Mouse (Mus musculus) intestine, postnatal 0 days (tissue): Measurements from ENCODE around the gene Sgk2. TPM values are rescaled to one million over a fixed set of nuclear protein-coding genes. Genes with fewer than 3 reads are reported as not detected.

Experiments used
- ATAC-seq: fragments of 200-750 bp; cut with Nextera tagmentation; 2 replicates; pipeline ENCODE4 v1.8.0; 2017; ENCODE audit warnings: mild to moderate bottlenecking, moderate TSS enrichment, moderate library complexity
- H3K27ac ChIP-seq: fragments of 300-500 bp; sonication (generic); 2 replicates; pipeline ENCODE4 v1.5.1; 2014; ENCODE audit warnings: mild to moderate bottlenecking, low read depth, low read length, moderate library complexity
- H3K27me3 ChIP-seq: fragments of 300-500 bp; sonication (generic); replicated peaks from 2 replicates; pipeline ENCODE4 v1.6.1; 2014; ENCODE audit warnings: low read length, mixed read lengths; ENCODE audit not compliant: control insufficient read depth, insufficient read depth
- H3K36me3 ChIP-seq: fragments of 300-500 bp; sonication (generic); 2 replicates; pipeline ENCODE4 v1.6.1; 2014; ENCODE audit warnings: mild to moderate bottlenecking, moderate library complexity; ENCODE audit not compliant: control insufficient read depth, insufficient read depth
- H3K4me1 ChIP-seq: fragments of 300-500 bp; sonication (generic); replicated peaks from 2 replicates; pipeline ENCODE4 v1.6.1; 2014; ENCODE audit warnings: antibody characterized with exemption, low read length, mixed read lengths; ENCODE audit not compliant: control insufficient read depth, insufficient read depth
- H3K4me2 ChIP-seq: fragments of 300-500 bp; sonication (generic); replicated peaks from 2 replicates; pipeline ENCODE4 v1.6.1; 2014; ENCODE audit warnings: low read depth, mild to moderate bottlenecking, moderate library complexity
- H3K4me3 ChIP-seq: fragments of 300-500 bp; sonication (generic); 2 replicates; pipeline ENCODE4 v1.5.1; 2014; ENCODE audit warnings: low read depth, low read length
- H3K9ac ChIP-seq: fragments of 300-500 bp; sonication (generic); 2 replicates; pipeline ENCODE4 v1.6.1; 2014; ENCODE audit warnings: mild to moderate bottlenecking, low read depth, low read length
- H3K9me3 ChIP-seq: fragments of 300-500 bp; sonication (generic); 2 replicates; pipeline ENCODE4 v1.6.1; 2016; ENCODE audit warnings: mixed run types; ENCODE audit not compliant: control insufficient read depth
- CTCF ChIP-seq: sonication (generic); IDR thresholded peaks from 2 replicates; pipeline ENCODE4 v1.5.1; 2016; ENCODE audit warnings: low read depth, mild to moderate bottlenecking, control low read depth, antibody characterized with exemption, moderate library complexity
- WGBS: fragments of 180-500 bp; shearing (Covaris S2); extraction: QIAGEN DNeasy Blood & Tissue Kit; methylation state at CpG from one replicate; pipeline ENCODE4 v1.1.7; 2014; 5-methylcytosine and 5-hydroxymethylcytosine counted together
- polyA plus RNA-seq: library from polyadenylated mRNA; unstranded; fragments of >200 nt; fragmentation: Nextera tagmentation; extraction: Ambion mirVana; gene quantifications from 2 replicates; pipeline ENCODE4 v1.2.1, GENCODE M21; 2015

Sgk2 gene
- polyA plus RNA-seq = 5.2 and 5.4 TPM in 2 replicates

DNA sequence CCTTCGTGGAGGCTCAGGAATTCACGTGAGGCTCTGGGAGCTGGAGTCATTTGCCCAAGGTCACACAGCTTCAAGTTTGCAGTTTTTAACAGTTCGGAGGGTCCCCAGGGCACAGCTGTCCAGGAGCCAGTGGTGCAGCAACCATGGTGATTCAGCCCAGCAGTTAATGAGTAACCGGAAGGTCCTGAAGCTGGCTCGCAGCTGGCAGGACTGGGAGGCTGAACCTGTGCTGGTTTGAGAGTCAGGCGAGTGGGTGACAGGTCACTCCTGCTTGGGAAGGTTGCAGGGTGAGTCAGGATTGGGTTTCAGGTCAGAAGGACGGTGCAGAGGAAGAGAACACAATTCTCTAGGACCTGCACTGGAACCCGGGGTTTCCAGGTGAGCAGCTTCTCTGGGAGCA is at the start of gene Sgk2:
Sgk2 (plus strand) TSS at position 113 of the 400 bp plus-strand sequence.
- Histone ChIP-seq H3K4me3 (no peak within 1 kb of the TSS), H3K27me3 (no peaks in the 10 kb centered on the region), H3K4me2 (peak within 1 kb of the TSS; percentile 32), H3K9me3 (no peaks in the 10 kb centered on the region), H3K4me1 (0 out of 2 replicates have a peak, but pooled peaks cover 5% of the 10 kb centered on the region), H3K36me3 (no peaks in the 10 kb centered on the region; the same call in 1 of the 2 replicates), H3K27ac (no peak within 1 kb of the TSS), H3K9ac (no peak within 1 kb of the TSS)
- TF ChIP-seq CTCF = no peak
- WGBS = 21% methylated on average over 8 of the region's 8 CpGs
- peak; percentile 70 for ATAC-seq

DNA sequence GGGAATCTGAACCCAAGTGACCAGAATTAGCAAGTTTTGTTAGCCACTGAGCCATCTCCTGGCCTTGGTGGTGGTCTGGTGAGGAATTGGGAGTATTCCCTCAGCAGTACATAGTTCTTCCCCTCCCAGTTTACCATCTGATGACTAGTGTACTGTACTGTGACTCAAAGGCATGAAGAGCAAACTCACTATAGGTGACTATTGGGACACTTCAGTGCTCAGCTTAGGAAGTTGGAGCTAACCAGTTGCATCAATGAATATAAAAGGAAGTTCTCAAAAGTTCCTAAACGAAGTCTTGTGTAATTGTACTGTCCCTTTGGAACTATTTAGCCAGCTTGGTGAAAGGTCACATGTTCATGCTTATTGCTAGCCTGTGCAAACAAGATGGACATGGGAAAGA is 47.6 kb upstream of the Sgk2 start:
- Histone ChIP-seq H3K9ac (no peak overlapping the region), H3K4me1 (peaks cover 8% of the 10 kb centered on the region; the same call in 1 of the 2 replicates), H3K4me2 (no peak overlapping the region), H3K4me3 (no peak overlapping the region), H3K27me3 (peaks cover 15% of the 10 kb centered on the region; the same call in 1 of the 2 replicates), H3K36me3 (peaks cover 51% of the 10 kb centered on the region), H3K27ac (no peak overlapping the region), H3K9me3 (no peaks in the 10 kb centered on the region)
- TF ChIP-seq CTCF = no peak
- ATAC-seq = no peak
- 47% methylated on average over 1 of the region's 1 CpGs for WGBS

DNA sequence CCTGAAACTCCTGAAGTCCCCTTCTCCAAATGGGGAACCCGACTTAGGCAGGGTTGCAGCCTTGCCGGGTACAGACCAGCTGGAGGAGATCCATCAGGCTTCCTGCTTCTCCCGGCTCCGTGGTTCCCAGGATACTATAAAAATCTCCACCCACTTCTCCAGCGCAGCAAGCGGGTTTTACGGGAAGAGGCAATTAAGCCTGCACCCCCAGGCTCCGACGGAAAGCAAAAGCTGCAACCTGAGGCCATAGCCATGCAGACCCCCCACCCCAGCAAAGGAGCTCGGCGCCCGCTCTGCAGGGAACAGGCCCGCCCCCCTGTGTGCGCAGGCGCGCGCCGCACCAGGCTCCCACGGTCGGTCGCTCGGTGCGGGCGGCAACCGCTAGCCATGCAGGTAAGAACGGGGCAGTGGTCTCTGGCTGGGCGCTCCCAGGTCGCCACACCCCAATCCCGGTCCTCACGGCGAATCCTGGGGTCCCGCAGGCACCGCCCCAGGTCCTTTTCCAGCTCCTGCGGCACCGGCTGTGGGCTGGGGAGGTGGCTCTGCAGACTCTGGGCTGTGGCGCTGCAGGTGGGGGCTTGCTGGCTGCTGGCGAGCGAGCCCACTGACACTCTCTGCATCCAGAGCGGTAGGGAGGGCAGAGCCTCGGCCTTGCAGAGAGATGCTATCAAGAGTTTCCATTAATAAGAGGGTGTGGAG is 43.8 kb upstream of the Sgk2 start, which contains the start of gene L3mbtl1:
L3mbtl1 (plus strand) TSS at position 325 of the 699 bp plus-strand sequence.
- Histone ChIP-seq H3K9me3 (no peaks in the 10 kb centered on the region), H3K4me3 (peak within 1 kb of the TSS; percentile 58), H3K9ac (0 out of 2 replicates have a peak within 1 kb of the TSS, but pooled peaks have one; percentile 34), H3K4me2 (peak within 1 kb of the TSS; percentile 90), H3K27me3 (peaks cover 15% of the 10 kb centered on the region; the same call in 1 of the 2 replicates), H3K27ac (no peak within 1 kb of the TSS), H3K4me1 (peaks cover 8% of the 10 kb centered on the region; the same call in 1 of the 2 replicates), H3K36me3 (peaks cover 18% of the 10 kb centered on the region)
- TF ChIP-seq CTCF = no peak
- ATAC-seq = peak; percentile 18; the same call in 1 of the 2 replicates
- under 1% methylated on average over 40 of the region's 40 CpGs for WGBS

DNA sequence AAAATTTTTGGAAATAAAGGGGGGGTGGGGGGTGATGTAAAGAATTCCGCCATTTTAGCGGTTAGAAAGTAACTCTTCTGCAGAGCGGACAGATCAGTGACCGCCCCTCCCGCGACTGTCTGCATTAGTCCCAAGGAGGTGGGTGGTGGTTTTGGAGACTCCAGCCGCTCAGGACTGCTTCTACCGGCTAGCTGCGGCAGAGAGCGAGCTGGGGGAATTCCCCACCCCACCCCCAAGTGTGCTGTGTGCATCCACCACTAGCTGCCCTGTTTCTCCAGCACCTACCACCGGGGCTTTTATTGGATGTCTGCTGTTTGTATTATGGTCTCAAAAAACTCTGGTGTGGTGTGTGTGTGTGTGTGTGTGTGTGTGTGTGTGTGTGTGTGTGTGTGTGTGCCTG is 43.2 kb upstream of the Sgk2 start:
- H3K4me3 ChIP-seq = peak overlapping the region; percentile 58; the same call in 1 of the 2 replicates
- ATAC-seq = no peak
- peak overlapping the region; percentile 90 for H3K4me2 ChIP-seq
- no peak for TF ChIP-seq CTCF
- H3K27ac ChIP-seq = no peak overlapping the region
- H3K9me3 ChIP-seq = no peaks in the 10 kb centered on the region
- H3K36me3 ChIP-seq = peaks cover 13% of the 10 kb centered on the region
- peaks cover 8% of the 10 kb centered on the region; the same call in 1 of the 2 replicates for H3K4me1 ChIP-seq
- H3K9ac ChIP-seq = no peak overlapping the region
- WGBS = 9% methylated on average over 11 of the region's 11 CpGs
- H3K27me3 ChIP-seq = peaks cover 15% of the 10 kb centered on the region; the same call in 1 of the 2 replicates

DNA sequence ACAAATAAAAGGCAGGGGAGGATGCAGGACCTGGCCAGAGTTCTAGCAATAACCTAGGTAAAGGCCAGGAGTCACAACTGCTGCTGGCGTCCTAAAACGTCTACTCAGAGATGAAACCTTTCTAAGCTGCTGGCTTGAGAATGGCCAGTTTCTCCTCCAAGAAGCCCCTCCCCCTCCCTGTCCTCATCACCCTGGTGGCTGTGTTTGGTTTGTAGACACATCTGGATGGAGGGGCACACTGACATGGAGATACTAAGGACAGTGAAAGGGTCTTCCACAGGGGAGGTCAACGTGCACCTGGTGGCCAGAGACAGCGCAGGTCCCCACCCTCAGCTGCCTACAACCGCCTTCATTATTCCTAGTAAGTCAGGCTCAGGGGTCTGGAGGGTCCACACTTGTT is 40.2 kb upstream of the Sgk2 start:
- Histone ChIP-seq H3K27me3 (peaks cover 15% of the 10 kb centered on the region; the same call in 1 of the 2 replicates), H3K4me3 (no peak overlapping the region), H3K4me2 (no peak overlapping the region), H3K36me3 (no peaks in the 10 kb centered on the region), H3K4me1 (peaks cover 8% of the 10 kb centered on the region; the same call in 1 of the 2 replicates), H3K27ac (no peak overlapping the region), H3K9ac (no peak overlapping the region), H3K9me3 (no peaks in the 10 kb centered on the region)
- no peak for ATAC-seq
- TF ChIP-seq CTCF = no peak
- WGBS = 86% methylated on average over 5 of the region's 5 CpGs

DNA sequence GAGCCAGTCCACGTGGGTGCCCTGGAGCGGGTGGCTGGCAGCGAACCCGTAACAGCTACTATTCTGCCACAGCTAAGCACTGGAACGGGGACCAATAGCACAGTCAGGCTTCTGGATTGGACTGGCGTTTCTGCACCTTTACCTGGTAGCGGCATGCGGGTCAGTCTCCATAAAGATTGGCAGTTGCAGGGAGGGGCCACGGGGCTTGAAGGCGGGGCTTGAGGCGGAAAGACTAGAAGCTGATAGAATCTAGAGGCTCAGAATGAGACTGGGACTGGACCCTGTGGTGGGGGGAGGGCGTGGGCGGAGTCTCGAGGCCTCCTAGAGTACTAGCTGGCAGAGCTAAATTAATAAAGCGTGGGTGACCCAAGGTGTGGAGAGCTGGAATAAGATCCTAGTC is 39.4 kb upstream of the Sgk2 start:
- no peaks in the 10 kb centered on the region for H3K9me3 ChIP-seq
- H3K9ac ChIP-seq = no peak overlapping the region
- peaks cover 5% of the 10 kb centered on the region; the same call in 1 of the 2 replicates for H3K4me1 ChIP-seq
- peaks cover 14% of the 10 kb centered on the region; the same call in 1 of the 2 replicates for H3K27me3 ChIP-seq
- H3K4me2 ChIP-seq = peak overlapping the region; percentile 54
- TF ChIP-seq CTCF = no peak
- peak overlapping the region; percentile 2; the same call in 1 of the 2 replicates for H3K4me3 ChIP-seq
- peak; percentile 23; the same call in 1 of the 2 replicates for ATAC-seq
- WGBS = 44% methylated on average over 15 of the region's 15 CpGs
- no peaks in the 10 kb centered on the region for H3K36me3 ChIP-seq
- H3K27ac ChIP-seq = no peak overlapping the region
